Mouse (Mus musculus): ENCODE data around the gene Hoxa11. TPM values are rescaled to one million over a fixed set of nuclear protein-coding genes. Genes with fewer than 3 reads are reported as not detected.

Gene Hoxa11
- total RNA-seq, 2 experiments from 2014 or later, result 2.1 to 2.9 TPM

GRCm38 (mm10) chr6:52248638-52249414 lies 3.2 kb upstream of the Hoxa11 start:
- no peak for DNase-seq (ENCODE audit: low spot score)

GRCm38 (mm10) chr6:52247766-52248637 lies 2.4 kb upstream of the Hoxa11 start:
- DNase-seq (ENCODE audit: low spot score), result no peak

- DNase-seq (ENCODE audit: low spot score), result no peak
Observed at GRCm38 (mm10) chr6:52246916-52247315, 1.3 kb upstream of the Hoxa11 start.

GRCm38 (mm10) chr6:52246403-52246803 lies 793 bp upstream of the Hoxa11 start:
- no peak for DNase-seq (ENCODE audit: low spot score)

- DNase-seq (ENCODE audit: low spot score), result no peak
Observed at GRCm38 (mm10) chr6:52245040-52245756, 412 bp downstream of the Hoxa11 start.

DNA sequence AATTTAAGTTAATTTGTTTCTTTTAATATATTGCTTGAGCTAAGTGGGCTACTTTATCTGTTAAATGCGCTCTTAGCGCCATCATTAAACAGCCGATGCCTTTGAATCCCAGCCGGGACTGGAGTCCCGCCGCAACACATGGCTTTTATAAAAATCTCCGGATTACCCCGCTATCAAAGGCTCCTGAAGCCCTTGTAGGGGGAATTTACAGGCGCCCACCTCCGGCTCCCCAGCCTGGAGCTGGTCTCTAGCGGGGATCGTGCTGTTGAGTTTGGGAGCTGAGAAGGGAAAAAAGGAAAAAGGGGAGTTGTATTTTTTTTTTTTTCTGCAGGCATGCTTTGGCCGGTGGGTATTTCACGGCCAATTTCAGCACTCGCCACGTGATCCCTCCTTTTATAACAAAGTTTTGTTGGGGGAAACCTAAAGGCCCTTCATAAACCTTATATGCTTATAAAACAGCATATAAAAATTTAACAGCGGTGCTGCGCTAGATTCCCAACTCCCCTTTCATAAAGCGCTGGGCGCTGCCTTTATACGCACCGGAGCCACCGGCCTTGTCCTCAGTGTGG lies 1.1 kb downstream of the Hoxa11 start:
- DNase-seq (ENCODE audit: low spot score), result no peak

GRCm38 (mm10) chr6:52243681-52244121 lies 1.9 kb downstream of the Hoxa11 start:
- DNase-seq (ENCODE audit: low spot score), result no peak

DNA sequence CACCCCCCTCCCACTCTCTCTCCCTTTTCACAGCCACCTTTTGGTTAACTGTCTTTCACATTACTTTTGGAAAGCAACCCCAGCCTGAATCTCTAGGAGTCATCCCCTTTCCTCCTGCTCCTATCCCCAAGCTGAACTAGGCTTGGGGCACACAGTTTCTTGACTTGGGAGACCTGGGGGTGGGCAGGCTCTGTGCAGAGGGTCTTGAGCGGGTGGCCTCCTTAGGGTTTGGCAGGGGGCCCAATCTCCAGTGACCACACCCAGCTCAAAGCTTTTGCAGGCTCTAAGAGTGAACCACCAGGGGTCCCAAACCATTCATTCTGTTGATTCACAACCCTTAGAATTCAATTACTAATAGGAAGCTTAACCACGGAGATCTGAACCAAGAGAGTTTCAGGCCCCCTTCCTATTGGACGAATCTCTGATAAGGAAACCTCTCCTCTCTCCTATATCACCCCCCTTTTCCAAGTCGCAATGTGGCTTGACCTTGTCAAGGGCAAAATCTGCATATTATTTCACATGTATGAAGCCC lies 2.7 kb downstream of the Hoxa11 start:
- DNase-seq (ENCODE audit: low spot score), result no peak

- no peak for DNase-seq (ENCODE audit: low spot score)
Observed at GRCm38 (mm10) chr6:52241001-52241621, 4.5 kb downstream of the Hoxa11 start.

DNA sequence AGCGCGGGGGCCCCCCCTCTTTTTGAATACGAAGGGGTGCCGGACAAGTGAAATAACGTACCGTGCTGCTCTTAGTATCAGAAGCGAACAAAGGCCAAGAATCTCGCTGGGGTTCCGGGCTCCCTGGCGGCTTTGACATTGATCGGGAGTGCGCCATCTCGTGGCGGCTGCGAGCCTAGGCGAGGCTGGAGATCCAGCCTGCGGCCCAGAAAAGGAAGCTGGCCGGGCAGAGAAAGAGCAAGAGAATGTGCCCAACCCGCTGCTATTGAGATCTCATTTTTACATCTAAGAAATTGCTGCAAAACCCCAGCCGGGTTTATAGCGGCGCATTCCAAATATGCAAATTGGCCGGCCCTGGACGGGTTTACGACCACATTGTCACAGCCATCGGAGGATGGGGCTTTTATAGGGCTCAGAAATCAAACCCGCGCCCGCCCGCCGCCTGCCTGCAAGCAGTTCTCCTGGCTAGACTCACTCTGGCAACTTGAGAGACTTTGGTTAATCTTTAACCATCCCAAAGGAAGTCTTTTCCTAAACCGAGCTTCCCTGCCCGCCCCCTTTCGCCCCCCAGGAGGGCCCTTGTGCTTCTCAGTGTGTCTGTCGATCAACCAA lies 5.1 kb downstream of the Hoxa11 start, which contains the start of gene Hoxa10:
Gene Hoxa10, minus strand, starts transcription at position 466 of the 612 bp plus-strand sequence.
- DNase-seq (ENCODE audit: low spot score), result peak; percentile 91

DNA sequence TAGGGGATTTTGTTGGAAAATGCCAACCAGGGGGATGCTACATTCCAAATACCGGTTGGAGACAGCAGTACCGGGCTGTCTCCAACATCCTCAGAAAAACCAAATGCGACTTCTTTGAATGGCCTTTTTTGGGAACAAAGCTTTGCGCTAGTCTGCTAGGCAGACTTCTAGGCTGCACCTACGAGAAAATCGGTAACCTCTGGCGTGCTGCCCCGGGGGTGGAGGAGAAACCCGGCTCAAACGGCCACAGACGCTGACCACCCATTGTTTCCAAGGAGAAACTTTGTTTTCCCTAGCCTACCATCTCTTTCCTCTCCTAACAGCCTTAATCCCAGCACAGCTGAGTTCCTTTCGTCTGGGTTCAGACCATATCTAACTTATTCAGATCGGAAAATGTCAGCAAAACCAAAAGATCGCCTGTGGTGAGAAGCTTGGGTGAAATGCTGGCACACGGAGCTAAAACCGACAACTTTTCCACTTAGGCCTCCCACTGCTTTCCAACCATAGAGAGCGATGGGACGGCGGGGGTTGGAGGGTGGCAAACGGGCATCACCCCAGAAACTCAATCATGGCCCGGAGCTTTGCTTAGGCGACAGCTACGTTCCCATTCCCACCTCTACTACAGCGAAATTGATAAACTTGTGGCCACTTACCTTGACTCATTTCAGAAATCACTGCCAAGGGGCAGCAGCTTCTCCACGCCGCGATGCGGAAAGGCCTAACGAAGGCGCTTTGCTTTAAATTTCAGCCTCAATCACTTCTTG lies 5.8 kb downstream of the Hoxa11 start:
- DNase-seq (ENCODE audit: low spot score), result no peak

DNA sequence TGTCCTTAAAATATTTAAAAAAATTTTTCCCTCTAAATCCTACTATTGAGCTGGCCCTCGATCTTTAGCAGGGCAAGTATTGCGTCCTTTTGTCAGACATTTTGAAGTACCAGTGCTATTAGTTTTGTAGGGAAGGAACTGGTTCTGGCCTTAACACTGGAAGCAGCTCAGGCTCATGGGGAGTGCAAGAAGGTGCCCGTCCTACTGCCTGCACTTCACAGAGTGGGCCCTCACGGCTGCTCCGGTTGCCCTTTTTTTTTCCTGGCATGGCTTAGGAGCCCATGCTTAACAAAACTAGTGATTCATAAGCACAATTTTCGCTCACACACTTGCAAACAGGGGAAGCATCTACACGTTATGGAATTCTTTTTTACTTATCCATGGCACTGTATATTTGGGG lies 6.6 kb downstream of the Hoxa11 start:
- DNase-seq (ENCODE audit: low spot score), result no peak

DNA sequence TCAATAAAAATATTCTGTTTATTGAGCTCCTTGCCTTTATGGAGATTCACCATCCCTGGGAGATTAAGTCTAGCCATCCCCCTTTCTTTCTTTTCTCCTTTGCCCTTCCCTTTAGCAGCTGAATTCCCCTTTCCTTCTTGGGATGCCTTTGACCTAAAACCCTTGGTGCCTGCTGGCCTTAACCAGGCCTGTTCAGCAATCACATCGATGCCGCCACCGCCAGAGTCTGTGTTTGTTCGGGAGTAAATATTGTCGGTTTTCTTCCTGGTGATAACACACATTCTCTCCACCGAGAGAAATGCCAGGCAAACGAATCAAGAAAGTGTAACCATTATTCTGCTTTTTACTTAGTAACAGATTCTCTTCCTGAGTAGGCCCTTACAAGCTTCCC lies 7.5 kb downstream of the Hoxa11 start:
- DNase-seq (ENCODE audit: low spot score), result no peak

DNA sequence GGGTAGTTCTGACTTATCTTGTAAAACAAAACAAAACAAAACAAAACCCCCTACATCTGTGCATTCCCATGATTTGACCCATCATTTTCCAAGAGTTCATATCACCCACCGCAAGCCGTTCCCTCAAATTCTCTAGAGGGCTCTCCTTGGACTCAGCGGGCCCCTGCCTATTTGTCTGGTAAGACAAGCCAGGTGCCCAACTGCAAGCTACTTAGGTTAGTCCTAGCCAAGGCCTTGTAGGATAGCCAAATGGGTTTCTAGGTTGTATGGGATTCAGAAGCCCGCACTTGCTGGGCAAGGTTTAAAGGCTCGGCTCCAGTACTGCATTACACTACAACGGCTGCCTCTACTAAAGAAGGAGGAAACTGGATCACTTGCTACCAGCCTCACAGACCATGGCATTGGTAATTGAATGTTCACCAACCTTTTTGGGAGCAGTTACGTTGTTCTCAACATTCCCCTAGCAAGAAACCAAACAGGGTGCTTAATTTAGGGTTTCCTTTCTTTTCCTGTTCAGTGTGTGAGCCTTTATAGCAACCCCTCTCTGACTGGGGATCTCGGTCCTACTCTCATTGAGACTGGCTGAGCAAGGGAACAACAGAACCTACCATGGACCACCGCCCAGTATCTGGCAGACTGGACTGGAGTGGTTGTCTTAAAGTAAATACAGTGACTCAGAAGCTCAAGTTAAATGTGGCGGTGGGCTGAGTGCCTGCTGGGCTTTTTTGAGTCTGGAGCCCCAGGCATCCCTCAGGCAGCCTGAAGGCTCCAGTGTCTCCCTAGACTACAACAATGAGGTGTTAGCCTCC lies 8.1 kb downstream of the Hoxa11 start:
- DNase-seq (ENCODE audit: low spot score), result no peak

GRCm38 (mm10) chr6:52236806-52237205 lies 8.8 kb downstream of the Hoxa11 start:
- no peak for DNase-seq (ENCODE audit: low spot score)

DNA sequence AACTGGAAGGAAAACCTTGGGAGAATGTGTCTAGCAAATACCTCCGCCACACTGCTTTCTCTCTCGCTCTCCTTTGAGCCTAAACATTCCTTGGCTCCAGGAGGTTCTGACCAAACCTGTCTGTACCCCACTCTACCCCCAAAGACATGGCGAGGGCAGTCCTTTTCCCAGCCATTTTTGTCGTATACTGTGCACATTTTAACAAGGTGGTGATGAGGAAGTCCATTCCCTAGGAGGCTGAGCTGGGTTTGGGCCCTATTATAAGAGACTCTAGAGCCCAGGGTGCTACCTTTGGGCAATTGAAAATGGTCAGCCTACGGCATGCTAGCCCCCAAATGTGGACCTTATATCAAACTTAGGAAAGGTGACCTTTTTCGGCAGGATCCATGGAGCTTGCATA lies 9.7 kb downstream of the Hoxa11 start:
- no peak for DNase-seq (ENCODE audit: low spot score)

GRCm38 (mm10) chr6:52235267-52235666 lies 10.3 kb downstream of the Hoxa11 start:
- DNase-seq (ENCODE audit: low spot score), result no peak

DNA sequence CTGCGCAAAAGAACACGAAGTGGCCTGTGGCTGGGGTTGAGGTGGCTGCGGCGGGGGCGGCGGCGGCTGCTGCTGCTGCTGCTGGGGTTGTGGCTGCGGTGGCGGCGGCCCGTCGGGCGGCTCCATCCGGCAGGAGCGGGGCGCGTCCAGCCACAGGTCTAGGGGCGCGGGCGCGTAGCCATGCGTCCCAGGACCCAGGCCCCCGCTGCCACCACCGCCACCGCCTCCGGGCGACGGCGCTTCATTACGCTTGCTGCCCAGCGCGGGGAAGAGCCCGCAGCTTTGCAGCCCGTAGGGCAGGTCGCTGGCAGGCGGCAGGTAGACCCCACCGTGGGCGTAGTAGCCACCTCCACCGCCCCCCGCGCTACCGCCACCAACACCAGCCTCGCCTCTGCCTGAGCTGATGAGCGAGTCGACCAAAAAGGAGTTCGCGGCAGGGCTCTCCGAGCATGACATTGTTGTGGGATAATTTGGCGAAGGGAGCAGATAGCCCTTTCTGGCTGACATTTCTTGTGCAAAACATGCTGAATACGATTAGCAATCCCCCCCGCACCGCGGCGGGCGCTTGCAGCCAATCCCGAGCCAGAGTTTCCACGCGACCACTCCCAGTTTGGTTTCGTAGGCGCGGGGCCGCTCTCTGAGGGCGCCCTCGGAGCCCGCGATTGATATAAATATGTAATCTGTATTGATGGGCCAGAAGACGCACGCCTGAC lies 11.0 kb downstream of the Hoxa11 start:
- no peak for DNase-seq (ENCODE audit: low spot score)
